Mouse (Mus musculus): Measurements from ENCODE around the gene Slc7a4.

The Slc7a4 gene

GRCm38 (mm10) chr16:17583064-17583463 lies at the start of gene Slc7a4:
Gene Slc7a4, minus strand, starts transcription at chr16:17583214.
- DNase-seq (ENCODE audit: low spot score), result peak; percentile 65

- DNase-seq (ENCODE audit: low spot score), result no peak
Observed at GRCm38 (mm10) chr16:17632580-17632979, 49.6 kb upstream of the Slc7a4 start.

- DNase-seq (ENCODE audit: low spot score), result no peak
Observed at GRCm38 (mm10) chr16:17626269-17626555, 43.2 kb upstream of the Slc7a4 start.

GRCm38 (mm10) chr16:17625488-17626268 lies 42.7 kb upstream of the Slc7a4 start:
- peak; percentile 79 for DNase-seq (ENCODE audit: low spot score)

- DNase-seq (ENCODE audit: low spot score), result no peak
Observed at GRCm38 (mm10) chr16:17621936-17622335, 38.9 kb upstream of the Slc7a4 start.

GRCm38 (mm10) chr16:17619198-17620105 lies 36.4 kb upstream of the Slc7a4 start, which contains the start of gene Smpd4:
Gene Smpd4, plus strand, starts transcription at chr16:17619354.
- peak; percentile 94 for DNase-seq (ENCODE audit: low spot score)

- DNase-seq (ENCODE audit: low spot score), result peak; percentile 78
Observed at GRCm38 (mm10) chr16:17617922-17618565, 35.0 kb upstream of the Slc7a4 start.

- DNase-seq (ENCODE audit: low spot score), result no peak
Observed at GRCm38 (mm10) chr16:17616212-17616611, 33.2 kb upstream of the Slc7a4 start.

GRCm38 (mm10) chr16:17614740-17615139 lies 31.7 kb upstream of the Slc7a4 start:
- DNase-seq (ENCODE audit: low spot score), result peak; percentile 9

- no peak for DNase-seq (ENCODE audit: low spot score)
Observed at GRCm38 (mm10) chr16:17611383-17611782, 28.4 kb upstream of the Slc7a4 start.

GRCm38 (mm10) chr16:17605684-17606083 lies 22.7 kb upstream of the Slc7a4 start:
- DNase-seq (ENCODE audit: low spot score), result no peak

- no peak for DNase-seq (ENCODE audit: low spot score)
Observed at GRCm38 (mm10) chr16:17604941-17605340, 21.9 kb upstream of the Slc7a4 start.

- peak; percentile 21 for DNase-seq (ENCODE audit: low spot score)
Observed at GRCm38 (mm10) chr16:17600944-17601562, 18.0 kb upstream of the Slc7a4 start.

GRCm38 (mm10) chr16:17590731-17591130 lies 7.7 kb upstream of the Slc7a4 start:
- DNase-seq (ENCODE audit: low spot score), result no peak

- DNase-seq (ENCODE audit: low spot score), result no peak
Observed at GRCm38 (mm10) chr16:17584555-17584954, 1.5 kb upstream of the Slc7a4 start.

GRCm38 (mm10) chr16:17576825-17577215 lies 6.2 kb downstream of the Slc7a4 start:
- no peak for DNase-seq (ENCODE audit: low spot score)

GRCm38 (mm10) chr16:17575870-17576824 lies 6.9 kb downstream of the Slc7a4 start:
- DNase-seq (ENCODE audit: low spot score), result peak; percentile 53

GRCm38 (mm10) chr16:17566186-17566585 lies 16.8 kb downstream of the Slc7a4 start:
- peak; percentile 40 for DNase-seq (ENCODE audit: low spot score)

- no peak for DNase-seq (ENCODE audit: low spot score)
Observed at GRCm38 (mm10) chr16:17564771-17565170, 18.2 kb downstream of the Slc7a4 start.

GRCm38 (mm10) chr16:17564221-17564620 lies 18.8 kb downstream of the Slc7a4 start:
- DNase-seq (ENCODE audit: low spot score), result no peak

- no peak for DNase-seq (ENCODE audit: low spot score)
Observed at GRCm38 (mm10) chr16:17563580-17563979, 19.4 kb downstream of the Slc7a4 start.

Data from retina, embryonic 14.5 days (tissue).